Mouse (Mus musculus) ES-CJ7 (cell line): ENCODE data around the gene 3110082I17Rik.

Experiments
- DNase-seq: peaks from one replicate; pipeline ENCODE4 v3.0.0; 2011; ENCODE audit warnings: low read depth, low spot score

Gene 3110082I17Rik

DNA sequence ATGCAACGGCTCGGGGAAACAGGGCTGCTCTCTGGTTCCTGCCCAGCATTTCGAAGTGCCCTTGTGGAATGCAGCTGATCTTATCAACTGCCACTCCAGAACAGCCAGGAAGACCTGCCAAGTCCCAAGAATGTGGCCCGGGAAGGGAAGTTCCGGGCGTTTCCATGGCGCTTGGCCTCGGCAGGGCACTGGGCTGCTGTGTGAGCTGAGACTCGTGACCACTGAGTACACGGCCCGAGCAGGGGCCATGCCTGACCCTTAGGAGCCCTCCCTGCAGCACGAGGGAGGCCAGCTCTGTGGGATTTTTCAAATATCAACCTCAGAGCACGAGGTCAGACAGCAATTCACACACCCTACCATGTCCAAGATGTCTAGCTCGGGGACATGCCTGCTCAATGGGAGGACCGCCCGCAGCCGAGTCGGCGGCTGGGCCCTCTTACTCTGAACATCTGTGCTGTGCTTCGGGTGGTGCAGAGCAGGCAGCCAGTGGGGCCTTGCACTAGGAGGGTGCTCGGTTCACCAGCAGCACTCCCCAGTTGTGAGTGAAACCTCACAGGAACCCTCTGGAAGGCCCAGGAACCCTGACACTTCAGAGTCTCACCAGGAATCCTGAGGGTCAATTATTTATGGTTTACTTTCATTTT, 81.2 kb downstream of the 3110082I17Rik start:
- DNase-seq: no peak

DNA sequence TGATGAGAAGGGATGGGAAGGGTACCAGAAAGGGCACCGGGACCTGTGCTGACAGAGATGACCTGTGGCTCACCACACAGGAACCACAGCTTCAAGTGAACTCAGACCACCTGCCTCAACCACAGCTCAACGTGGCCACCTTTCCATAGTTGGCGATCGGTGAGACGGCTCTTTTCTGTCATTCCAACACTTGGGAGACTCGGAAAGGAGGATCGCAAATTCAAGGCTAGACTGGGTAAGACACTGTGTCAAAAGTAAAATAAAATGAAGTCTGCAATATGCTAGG, 82.1 kb downstream of the 3110082I17Rik start:
- no peak for DNase-seq

DNA sequence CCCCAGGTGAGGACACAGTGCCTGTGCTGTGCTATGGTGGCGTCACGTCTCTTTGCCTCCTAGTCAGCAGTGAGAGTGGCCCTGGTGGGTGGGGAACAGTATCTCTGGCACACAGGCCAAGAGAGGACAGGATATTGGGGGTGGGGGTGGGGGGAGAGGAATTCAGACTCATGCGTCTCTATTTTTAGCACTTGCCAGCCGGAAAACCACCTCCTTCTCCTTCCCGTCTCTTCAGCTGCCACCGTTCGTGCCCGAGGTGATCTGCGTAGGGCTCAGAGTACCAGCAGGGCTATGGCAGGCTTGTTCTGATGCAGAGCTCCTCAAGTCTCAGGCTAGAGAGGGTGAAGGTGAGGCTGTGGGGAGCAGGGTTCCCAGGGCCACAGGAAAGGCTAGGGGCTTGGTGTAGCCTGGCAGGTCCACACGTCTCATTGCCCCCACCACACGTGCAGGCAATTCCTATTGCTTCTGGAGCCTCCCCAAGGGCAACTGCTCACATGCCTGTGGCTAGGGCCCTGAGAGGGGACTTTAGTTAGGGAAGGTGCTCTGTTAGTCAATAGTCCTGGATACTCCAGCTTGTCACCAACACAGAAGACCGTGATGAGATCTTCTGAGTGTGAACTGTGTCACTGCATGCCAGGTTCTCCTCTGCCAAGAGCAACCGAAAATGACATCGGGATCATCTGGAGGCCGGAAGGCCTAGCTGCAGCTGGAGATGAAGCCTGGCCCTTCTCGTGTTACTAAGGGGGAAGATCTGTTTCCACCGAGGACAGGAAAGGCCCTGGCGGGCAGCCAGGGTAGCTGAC, 82.7 kb downstream of the 3110082I17Rik start, which contains the start of gene Gpr146:
Gene Gpr146 (plus strand): TSS at position 230 of the 803 bp plus-strand sequence.
- no peak for DNase-seq

DNA sequence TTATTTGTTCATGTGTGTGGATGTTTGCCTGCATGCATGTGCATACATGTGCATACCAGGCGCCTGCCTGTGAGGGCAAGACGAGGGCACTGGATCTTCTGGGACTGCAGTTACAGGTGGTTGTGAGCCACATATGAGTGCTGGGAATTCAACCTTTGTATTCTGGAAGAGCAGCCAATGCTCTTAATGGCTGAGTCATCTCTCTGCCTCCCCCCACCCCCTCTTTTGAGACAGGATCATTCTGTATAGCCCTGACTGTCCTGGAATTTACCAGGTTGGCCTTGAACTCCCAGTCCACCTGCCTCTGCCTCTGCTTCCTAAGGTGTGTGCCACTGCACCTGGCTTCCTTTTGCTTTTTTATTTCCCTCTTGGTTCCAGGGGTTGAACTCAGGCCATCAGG, 85.5 kb downstream of the 3110082I17Rik start:
- DNase-seq: peak; percentile 51

DNA sequence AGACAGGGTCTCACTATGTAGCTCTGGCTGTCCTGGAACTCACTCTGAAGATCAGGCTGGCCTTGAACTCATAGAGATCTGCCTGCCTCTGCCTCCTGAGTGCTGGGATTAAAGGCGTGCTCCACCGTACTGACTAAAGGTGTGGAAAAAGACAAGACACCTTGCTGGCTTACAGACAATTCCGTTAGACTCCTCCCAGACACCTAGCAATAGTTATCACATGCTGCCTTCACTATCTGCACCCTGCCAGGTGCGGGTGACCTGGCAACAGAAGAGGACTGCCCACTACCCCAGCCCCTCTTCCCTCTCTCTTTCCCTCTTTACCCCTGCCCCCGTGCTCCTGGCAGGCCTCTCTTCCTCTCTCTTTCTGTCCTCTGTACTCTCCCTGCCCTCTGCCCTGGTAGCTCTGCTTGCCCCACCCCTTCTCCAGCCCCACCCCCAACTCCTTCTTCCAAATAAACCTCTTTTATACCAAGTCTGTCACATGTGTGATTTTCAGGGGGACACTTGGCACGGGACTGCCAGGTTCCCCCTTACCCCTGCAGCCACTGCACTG, 86.4 kb downstream of the 3110082I17Rik start:
- DNase-seq: no peak

DNA sequence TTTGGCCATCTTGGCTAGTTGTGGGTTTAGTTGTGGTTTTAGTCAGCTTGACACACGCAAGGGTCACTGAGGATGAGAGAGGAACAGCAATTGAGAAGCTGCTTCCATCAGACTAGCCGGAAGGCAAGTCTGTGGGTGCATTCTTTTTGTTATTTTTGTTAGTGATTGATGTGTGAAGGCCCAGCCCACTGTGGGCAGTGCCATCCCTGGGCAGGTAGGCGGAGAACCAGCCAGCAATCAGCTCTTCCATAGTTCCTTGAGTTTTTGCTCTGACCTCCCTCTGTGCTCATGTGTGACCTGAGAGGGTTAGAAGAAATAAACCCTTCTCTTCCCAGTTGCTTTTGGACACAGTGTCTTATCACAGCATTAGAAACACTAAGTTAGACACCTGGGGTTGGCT, 87.2 kb downstream of the 3110082I17Rik start:
- no peak for DNase-seq

DNA sequence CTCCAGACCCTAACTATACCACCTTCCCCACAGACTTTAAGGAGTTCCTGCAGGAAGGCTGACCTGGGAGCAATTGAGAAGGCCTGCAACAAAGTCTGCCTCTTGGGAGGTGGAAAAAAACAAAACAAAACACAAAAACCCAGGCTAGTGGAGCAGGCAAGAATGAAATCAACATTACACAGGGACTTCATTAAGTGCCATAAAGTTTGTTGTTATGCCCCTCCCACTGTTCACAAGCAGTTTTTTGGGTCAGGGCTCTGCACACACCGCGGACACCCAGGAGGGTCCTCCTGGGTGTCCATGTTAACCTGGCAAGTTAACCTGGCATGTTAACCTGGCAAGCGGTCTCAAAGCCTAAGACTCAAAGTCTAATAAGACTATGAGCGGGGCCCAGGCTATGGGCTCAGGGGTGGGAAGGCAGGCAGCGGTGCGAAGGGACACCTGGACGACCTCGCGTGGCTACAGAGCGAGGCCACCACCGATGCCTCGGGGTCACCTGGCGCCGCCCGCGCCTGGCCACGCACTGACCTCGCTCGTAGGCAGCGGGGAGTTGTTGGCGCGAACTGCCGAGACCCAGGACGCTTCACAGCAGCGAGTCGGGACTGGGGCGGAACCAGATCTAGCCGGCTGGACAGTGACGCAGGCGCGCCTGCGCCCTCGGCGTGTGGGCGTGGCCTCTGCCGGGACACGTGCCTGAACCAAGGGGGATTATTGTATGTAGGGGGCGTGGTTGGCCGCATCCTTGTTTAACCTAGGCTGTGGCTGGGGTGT, 88.5 kb downstream of the 3110082I17Rik start:
- DNase-seq: peak; percentile 95

DNA sequence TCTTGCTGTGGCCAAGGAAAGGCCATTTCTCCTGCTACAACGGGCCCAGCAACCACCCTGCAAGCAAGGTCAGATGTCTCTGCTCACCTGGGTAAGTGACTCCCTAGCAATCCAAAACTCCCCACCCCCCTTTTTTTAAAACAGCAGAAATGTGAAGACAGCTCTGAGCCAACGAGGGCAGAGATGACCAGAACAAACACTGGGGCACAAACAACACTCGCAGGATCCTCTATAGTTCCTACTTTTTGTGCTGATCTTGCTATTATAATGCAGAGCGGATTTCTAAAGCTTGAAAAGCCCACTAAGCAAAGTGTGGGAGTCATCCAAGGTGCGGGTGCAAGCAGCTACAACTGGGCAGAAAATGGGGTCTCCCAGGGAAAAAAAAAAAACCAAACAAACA, 89.2 kb downstream of the 3110082I17Rik start:
- no peak for DNase-seq

DNA sequence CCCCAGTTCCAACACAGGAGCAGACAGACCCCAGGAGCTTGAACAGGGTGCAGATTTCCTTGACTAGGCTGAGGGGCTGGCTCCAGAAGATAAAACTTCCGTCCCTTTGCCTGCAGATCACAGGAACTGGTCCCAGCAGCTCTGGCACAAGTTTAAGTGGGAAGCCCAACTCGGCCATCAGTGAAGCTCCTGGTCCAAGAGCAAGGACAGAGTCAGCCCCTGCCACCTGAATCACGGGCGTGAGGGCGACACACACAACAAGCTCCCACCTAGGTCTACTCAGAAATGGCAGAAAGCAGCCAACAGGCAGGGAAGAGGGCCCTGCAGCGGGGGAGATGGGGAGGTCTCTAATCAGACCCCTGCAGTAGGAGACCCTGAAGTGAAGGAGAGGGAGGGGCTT, 90.0 kb downstream of the 3110082I17Rik start:
- DNase-seq: no peak

DNA sequence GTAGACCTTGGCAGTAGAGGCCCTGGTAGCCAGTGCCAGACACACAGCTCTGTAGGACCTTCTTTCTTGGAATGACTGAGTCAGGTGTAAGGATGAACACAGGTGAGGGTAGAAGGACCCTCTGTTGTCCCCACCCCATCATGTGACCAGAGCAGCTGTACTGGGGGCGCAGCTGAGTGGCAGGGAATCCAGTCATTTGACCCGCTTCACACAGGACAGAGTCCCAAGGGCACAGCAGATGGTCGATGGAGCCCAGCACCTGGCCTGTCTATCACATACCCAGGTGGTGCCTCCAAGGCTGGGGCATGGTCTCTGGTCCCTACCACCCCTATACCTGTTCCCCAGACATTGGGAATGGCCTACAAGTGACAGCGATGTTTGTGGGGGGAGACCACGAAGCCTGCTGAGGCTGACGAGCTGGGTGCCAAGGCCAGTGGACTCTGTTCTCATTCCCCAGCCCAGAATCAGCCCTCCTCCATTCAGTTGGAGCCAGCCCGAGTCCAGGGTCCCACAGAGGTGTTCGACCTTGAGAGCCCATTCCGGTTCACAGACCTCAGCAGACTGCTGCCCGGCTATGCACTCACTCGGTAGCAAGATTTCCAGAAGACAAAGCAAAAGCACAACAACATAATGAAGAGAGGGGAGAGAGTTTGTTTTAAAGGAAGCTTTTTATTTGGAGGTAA, 91.5 kb downstream of the 3110082I17Rik start:
- no peak for DNase-seq

DNA sequence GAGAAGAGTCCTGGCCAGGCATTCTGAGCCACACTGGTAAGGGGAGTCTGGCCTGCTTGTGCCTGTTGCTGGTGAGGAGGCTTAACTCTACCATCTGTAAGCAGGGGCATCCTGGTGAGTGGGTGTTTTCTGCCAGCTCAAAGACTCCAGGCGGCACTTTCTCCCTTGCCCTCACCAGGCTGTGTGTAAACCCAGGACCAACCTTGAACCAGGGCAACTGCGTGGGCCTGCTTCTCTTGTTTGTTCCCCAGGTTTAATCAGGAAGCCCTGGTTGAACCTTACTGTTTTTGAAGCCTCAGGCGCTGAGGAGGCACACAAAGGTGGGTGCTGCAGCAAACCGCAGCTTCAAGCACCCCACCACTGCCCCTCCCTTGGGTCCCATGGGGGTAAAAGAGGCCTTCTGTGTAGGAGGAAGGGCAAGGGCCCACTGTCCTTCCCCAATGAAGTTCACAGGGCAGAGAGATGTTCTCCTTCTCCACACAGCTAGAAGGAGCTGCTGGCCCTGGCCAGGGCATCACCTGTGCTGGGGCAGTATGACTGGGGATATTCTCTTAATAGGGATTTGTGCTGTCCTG, 92.4 kb downstream of the 3110082I17Rik start:
- DNase-seq: no peak

DNA sequence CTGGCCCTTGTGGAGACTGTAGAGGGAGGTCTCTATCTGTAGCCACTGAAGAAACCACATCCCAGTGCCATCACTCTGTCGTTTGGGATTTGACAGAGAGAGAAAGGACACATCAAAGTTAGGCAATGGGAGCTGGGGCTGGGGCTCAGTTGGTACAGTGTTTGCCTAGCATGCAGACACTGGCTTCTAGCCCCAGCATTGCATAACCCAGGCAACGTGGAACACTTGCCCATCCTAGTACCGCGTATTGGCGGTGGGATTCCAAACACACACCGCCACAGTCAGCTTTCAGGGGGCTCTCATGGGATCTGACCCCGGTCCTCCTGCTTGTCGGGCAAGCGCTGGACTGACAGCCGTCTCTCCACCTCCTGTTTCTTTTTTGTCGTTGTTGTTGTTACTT, 93.8 kb downstream of the 3110082I17Rik start:
- DNase-seq: no peak

DNA sequence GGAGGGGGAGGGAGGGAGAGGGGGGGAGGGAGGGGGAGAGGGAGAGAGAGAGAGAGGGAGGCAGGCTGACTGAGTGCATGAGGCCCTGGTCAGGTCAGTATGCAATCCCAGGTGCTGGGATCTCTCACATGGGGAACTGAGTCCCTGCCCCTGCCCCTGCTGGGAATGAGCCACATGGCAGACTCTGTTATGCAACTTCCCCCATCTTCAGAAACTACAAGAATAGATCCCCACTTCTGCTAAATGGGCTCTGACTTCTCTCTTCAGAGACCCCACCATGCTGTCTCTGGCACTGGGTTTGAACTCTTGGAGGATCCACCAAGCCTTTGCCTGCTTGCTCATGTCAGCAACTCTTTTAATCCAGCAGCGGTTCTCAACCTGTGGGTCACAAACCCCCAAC, 94.5 kb downstream of the 3110082I17Rik start:
- peak; percentile 19 for DNase-seq

DNA sequence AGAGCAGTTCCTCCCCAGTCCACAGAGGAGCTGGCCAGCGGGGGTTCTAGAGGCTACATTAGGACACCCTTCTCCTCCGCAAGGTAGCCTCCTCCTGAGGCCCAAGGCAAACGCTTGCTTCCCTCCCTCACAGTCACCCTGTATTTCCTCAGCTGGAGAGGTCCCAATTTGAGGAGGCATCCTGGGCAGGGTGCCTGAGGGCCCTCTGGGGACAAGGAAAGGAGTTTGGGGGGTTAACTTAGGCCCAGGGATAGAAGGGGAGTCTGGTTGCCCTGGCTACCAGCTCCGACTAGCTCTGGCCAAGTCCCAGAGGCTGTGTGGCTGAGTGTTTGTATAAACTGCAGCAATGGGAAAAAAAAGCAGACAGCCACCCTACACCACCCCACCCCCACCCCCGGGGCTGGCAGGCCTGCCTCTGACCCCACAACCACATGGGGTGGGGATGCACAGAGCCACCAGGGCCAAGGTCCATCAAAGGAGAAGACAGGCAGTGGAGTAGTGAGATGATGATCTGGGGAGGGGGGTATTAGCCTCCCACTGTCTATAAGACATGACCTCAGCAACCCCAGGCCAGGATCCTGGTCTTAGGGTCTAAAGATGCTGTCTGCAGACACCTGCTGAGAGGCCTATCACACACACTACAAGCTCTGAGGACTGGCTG, 95.3 kb downstream of the 3110082I17Rik start:
- DNase-seq: no peak

DNA sequence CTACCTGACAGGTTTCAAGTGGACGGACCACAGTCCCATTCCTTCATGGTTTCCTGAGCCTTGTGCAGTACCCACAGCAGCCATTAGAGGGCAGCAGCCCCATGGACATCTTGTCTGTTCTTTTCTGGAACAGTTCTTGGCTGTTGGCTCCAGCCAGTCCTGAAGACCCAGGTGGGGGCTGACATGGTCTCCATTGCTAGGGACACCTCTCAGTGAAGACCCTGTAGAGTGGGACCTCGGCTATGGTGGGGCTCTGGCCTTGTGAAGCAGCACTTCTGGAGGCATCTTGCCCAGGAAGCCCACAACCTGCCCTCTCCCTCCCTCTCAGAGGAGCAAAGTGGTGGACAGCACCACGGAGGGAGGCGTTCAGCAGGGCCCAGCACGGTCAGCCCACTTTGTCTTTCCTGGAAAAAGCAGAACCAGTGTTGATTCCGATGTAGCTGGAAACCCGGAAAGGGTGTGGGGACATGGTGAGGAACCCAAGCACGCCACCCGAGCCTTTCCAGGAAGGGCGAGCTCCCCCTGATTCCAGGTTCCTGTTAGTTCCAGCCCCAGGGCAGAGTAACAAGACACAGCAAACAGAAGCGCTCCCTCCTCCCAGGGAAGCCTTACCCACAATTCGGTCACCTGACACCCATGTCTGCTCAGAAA, 95.9 kb downstream of the 3110082I17Rik start:
- peak; percentile 69 for DNase-seq

DNA sequence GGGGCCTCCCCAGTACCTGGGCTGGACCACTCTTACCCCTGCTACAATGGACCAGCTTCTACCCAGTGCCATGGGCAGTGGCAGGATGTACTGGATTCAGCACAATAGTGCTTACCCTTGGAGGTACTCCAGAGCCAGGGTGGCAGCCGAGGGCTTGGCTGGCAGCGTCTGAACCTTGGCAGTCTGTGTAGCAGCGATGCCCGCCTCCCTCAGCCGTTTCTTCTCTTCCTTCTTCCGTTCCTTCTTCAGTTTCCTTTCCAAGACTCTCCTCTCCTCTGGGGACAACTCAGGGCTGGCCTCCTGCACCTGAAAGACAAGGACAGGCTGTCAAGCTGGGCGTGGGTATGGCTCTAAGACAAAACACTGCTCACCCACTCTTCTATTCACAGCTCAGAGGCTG, 96.5 kb downstream of the 3110082I17Rik start:
- no peak for DNase-seq

DNA sequence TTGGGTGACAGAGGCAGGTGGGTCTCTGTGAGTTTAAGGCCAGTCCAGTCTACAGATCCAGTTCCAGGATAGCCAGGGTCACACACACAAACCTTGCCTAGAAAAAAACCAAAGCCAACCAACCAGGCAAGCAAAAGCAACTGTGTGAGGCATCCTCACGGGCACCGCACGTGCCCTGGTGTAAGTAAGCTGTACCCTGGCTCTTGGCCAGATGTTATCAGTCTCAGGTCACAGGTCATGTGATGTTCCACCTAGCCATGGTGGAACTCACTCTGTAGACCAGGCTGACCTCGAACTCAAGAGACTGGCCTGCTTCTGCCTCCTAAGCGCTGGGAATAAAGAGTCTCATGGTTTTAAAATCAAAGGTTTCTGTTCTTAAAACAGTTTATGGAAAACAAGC, 101.1 kb downstream of the 3110082I17Rik start:
- no peak for DNase-seq

DNA sequence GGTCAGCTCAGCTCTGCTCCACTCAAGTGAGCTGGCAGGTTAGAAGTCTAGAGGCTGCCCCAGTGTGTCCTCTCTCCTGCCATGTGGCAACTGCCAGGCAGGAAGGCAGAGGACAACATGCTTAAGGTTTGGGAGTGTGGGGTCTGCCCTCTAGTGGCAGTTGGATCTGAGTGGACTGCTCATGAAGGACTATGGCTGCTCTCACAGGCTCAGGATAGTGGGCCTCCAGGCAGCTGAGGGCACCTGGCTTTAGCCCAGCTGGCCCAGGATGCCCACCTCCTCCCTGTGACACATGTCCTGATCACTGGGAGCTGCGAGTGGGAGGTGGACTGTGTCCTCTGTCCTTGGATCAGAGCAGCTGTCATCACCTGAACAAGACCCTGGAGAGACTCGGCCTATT, 101.7 kb downstream of the 3110082I17Rik start:
- peak; percentile 58 for DNase-seq

DNA sequence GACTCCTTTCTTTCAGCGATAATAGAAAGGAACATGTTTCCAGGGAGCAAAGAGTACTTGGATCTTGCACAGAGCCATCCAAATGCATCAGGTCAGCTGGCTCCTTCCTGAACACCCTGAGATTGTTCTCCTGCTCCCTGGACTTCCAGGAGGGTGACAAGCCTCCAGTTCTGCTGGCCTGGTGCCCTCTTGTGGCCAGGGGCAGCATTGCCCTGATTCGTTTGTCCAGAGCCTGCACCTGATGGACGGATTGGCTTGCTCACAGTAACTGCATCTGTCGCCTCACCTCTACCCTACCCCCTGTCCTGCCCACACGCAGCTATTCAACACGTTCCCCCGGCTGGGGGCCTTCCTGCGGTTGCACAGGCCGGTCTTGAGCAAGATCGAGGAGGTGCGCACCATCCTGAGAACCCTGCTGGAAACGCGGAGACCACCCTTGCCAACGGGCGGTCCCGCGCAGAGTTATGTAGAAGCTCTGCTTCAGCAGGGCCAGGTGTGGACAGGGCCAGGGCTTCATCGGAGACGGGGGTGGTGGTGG, 105.0 kb downstream of the 3110082I17Rik start:
- DNase-seq: peak; percentile 75

DNA sequence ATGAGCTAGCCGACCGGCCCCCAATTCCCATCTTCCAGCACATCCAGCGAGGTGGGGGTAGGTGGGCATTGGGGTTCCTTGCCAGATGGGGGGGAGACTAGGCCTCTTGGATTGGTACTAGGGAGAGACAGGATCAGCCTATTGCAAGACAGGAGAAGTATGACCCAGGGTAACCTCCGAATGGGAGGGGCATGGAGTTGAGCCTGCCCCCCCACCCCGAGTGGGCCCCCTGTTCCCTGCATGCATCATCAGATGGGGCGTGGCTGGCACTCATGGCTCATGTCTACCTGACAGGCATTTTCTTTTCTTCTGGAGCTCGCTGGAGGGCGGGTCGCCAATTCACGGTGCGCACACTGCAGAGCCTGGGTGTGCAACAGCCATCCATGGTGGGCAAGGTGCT, 106.4 kb downstream of the 3110082I17Rik start:
- no peak for DNase-seq
